In genomic region chr13:108836314-108836713, GRCm38 (mm10) we compare ENCODE assay signal across 19 mouse cellular contexts.
DNase-seq lines count a peak whose midpoint lies in the region; ATAC-seq lines count a peak whose summit lies in the region.
"Had no signal": no experiment of that assay in that cellular context is flagged by ENCODE, and none has a peak within 500 bp of the region (broad histone marks: within the 10 kb centered on the region; RNA-seq: fewer than 3 reads in every experiment).

No protein-coding gene starts in this region.

- intact Hi-C loops in left cerebral cortex, postnatal 10 days (cut with DNase I), result no loop called here

- no peak for DNase-seq in cerebellum, adult 8-10 months
- peak; percentile 81 for DNase-seq in brain, adult 2 months (ENCODE audit: low read depth, low spot score)
- DNase-seq in cerebellum, postnatal 10 days, result peak; percentile 44 to 57
- peak; percentile 25 to 53 for DNase-seq in cerebellum, postnatal 36 days
- no peak for DNase-seq in left cerebral cortex, postnatal 10 days (ENCODE audit: extremely low spot score in 1 of 2, low spot score in 2 of 2)
- no peak for DNase-seq in urinary bladder, postnatal 14 days (ENCODE audit: low spot score)
- DNase-seq: adrenal gland, adult 8-10 months; adrenal gland, postnatal 25 days; embryo, embryonic 11 days; gastrocnemius, postnatal 25 days; heart, adult 18-20 months; heart, postnatal 10 days; heart, postnatal 36 days; kidney, adult 11 months had no signal

- ATAC-seq in cerebellum, adult (ENCODE audit: insufficient number of reproducible peaks, low FRiP score, low TSS enrichment), result peak; percentile 47; the same call in 1 of the 2 replicates
- ATAC-seq: activated CD4-positive, CD25-positive, alpha-beta regulatory T cell, adult 4 months; forebrain, embryonic 15.5 days; hindbrain, embryonic 16.5 days; intestine, embryonic 15.5 days had no signal

Comparison
In these comparisons a context has a peak if more than half of its experiments do, and no peak if none do; other contexts are left out.
1. DNase-seq: peak in brain, adult 2 months (single experiment), cerebellum, postnatal 10 days (2 of 2) and cerebellum, postnatal 36 days (2 of 2); none in cerebellum, adult 8-10 months (single experiment), left cerebral cortex, postnatal 10 days (0 of 2) and urinary bladder, postnatal 14 days (single experiment).